Mouse (Mus musculus) frontal cortex, adult (tissue): ENCODE results near the gene Gpr84.

ENCODE experiments used
- ATAC-seq: cut with Nextera tagmentation; 2 replicates; pipeline ENCODE4 v1.9.2; 2017; ENCODE audit warnings: mild to moderate bottlenecking, moderate library complexity, mixed read lengths; ENCODE audit not compliant: low TSS enrichment

The Gpr84 gene

DNA sequence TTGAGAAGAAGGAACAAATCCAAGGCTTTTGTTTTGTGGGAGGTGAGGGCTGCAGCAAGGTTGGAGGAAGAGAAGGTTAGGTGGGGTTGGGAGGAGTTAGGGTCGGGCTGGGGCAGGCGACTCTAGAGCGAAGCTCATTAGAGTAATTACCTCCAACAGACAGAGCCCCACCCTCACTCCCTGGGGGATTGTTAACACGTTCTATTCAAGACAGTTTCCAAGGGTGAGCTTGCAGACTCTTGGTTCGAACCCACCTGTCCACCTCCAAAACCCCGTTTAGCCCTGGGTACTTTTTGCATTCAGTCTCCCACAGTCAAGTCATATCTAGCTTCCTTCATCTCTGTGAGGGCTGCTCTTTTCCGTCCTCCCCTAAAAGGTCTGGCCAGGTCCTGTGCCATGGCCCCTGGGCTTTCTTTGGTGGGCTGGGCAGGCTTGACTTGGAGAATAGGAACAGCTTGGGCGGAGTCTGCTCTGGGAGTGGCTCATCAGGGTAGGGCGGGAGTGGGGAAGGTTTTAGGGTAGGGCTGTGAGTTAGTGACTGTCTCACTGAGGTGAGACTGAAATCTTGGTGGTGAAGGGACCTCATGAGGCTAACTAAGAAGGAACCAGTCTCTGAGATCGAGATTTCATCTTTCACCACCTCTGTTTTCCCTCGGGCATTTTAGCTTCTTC lies 26.7 kb upstream of the Gpr84 start:
- no peak for ATAC-seq

DNA sequence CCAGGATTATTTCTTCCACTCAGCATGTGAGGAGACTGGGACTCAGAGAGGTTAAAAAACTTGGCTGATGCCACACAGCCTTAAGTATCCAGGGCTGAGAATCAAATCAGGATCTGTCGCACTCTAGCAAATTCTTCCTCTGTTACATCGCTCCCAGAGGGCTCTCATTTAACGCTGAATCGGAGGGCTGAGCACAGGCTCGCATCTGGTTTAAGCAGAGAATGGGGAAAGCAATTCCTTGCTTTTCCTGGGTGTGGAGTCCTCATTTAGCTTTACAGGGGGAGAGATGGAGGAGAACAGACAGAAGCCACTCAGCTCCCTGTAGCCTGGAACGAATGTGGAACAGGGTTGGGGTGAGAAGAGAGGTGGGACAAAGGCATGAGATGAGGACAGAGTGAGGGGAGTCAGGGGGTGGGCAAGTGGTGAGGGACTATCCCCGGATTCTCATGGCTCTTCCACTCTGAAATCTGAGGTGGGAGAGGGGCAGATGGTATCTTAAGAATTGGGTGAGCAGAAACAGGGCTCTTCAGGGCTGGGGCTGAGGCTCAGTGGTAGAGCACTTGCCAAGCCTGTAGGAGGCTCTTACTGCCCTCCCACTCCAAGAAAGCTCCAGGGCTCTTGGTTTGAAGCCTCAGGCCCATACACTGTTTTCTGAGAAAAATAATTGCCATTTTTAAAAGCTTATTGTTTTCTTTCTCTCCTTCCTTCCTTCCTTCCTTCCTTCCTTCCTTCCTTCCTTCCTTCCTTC lies 25.2 kb upstream of the Gpr84 start:
- peak; percentile 31 for ATAC-seq

DNA sequence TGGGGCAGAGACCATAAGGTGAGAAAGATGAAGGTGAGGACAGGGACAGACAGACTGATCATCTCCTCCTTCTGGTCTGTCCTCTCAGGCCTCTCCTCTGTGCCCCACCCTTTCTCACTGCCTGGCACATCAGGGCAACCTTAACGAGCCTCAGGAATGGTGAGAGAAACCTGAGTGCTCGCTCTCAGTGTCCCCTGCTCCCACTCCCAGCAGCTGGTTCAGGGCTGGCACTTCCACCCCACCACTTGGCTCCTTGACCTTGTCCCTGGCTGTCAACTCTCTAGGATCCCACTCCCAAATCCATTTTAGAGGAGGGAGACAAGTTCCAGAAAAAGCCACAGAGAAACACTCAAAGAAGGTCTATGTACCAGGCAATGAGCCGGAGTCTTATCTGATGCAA lies 24.6 kb upstream of the Gpr84 start:
- no peak for ATAC-seq

DNA sequence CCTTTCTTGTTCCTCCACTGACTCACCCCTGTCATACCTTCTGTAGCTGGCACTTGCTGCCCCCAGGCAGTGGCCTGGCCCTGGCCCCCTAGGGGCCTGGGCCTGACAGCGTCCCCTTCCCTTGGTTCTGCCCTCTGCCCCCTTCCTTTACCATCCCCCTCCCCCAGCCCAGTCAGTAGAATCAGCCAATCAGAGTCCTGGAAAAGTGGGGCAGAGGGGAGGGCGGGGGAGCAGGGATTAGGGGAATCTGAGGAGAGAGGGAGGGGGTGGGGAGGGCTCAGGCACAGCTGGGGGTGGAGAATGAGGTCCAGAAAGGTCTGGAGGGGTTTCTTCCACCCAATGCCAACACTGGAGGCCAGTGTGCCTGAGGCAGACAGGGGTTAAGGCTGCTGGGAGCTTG lies 23.8 kb upstream of the Gpr84 start:
- no peak for ATAC-seq

DNA sequence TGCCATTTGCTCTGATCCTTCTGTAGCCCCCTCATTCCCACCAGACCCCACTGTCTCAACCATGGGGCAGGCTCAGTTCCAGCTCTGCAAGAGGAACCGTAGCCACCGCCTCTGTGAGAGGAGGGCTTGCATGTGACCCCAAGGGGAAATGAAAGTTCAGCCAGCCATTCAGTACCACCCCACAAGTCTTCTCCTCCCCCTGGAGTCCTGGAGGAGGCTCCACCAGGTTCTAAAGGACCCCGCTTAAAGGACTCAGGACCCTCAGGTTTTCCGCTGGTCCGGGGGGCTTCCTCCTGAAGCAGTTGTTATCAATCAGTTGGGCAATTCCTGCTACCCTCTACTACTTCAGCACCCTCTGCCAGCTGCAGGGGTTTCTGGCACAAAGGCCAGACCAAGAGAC lies 23.3 kb upstream of the Gpr84 start:
- ATAC-seq: no peak

DNA sequence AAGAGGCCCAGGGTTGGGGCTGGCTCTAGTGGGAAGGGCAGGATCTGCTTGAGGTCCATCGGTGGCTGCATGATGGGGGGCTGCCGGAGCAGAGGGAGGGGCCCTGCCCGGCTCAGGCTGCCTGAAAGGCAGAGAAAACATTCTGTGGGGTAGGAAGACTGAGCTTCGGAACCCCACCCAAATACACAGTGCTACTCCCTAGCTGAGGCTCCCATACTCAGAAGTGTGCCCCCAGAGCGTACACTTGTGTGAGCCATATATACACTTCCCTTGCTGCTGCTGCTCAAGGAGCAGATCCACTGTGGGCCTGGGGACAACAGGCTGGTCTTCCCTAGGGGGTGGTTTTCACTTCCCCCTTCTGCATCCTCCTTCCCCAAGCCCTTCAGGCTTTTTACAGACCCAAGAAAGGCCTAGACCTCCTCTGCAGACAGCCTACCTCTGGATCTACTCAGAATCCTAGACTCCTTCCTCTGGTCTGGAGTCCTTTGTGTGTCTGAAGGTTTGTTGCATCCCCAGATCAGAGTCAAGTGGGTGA lies 22.7 kb upstream of the Gpr84 start:
- ATAC-seq: no peak

DNA sequence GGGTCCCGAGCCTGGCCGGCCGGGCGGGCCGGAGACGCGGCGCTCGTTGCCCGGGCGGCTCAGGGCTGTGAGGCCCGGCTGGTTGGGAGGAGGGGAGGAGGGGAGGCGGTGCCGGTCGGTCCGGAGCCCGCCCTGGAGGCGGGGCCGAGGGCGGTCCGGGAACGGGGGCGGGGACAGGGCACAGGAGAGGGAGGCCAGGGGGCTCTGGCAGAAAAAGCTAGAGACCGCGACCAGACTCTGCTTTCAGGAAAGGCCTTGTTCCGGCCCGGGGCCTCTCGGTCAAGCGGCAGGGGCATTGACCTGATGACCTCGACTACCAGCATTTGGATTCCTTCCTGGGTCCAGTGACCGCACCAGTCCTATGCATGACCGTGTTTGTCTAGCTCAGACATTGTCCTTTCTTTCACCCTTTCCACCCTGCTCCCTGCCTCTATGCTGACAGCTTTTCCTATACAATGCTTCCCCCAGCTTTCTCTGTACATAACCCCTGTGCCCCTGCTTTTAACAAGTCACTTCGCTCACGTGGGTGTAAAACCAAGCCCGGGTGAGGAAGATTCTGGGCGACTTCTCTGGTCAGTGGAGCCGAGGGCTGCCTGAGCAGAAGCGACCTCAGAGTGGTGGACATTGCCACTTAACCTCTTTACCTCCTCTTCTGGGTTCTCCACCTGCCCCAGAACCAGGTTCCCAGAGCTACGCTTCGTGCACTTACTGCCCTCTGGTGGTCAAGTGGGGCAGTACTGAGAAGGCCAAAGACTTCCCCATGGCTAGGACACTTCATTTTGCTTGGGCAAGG lies 13.2 kb upstream of the Gpr84 start:
- peak; percentile 74 for ATAC-seq

DNA sequence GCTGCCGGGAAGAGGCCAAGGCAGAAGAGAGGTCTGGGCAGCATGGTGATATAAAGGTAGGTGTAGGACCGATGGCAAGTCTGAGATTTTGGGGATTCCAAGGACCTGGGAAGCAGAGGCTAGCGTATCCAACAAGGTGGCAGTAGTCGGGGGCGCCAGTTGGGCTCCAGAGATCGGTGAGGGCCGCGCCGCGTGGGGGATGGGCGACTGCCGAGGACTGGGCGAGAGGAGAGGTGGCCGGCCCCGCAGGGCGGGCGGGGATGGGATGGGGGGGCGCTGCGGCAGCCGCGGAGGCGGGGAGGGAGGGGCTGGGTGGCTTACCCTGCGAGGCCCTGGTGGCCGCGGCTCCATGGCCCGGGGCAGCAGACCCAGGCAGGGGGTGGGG lies 12.7 kb upstream of the Gpr84 start:
- no peak for ATAC-seq

DNA sequence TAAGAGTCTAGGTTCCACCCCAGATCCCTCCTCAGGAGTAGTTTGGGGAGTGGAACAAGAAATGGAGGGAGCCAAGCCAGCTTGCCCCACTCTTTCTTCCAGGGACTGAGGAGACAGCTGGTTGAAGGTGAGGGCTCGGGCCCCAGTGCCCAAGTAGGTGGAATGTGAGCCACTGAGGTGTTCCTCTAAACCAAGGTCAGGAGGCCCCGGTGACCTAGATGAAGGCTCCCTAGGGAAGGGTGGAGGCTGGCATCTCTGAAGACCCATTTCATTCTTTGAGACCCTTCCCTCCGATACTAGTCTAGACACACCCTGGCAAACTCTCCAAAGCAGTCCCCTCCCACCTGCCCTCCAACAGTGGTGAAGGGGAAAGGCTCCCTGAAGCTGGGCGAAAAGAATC lies 12.0 kb upstream of the Gpr84 start:
- no peak for ATAC-seq

DNA sequence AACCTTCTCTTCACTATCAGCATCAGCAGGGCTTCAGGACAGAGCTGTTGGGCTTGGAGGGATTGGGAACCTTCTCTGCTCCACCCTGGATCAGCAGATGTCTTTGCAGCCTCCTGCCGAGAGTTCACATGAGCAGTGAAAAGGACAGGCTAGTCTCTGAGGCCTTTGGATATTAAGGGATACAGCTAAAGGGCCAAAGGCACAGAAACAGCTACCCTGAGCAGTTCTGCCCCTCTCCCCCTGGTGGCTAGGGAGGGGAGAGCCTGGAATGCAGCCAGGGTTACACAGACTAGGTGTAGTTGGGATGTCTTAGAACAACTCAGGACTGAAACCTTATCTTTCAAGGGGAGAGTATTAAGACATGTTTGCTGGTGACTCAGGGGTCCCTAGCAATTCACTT lies 10.7 kb upstream of the Gpr84 start:
- no peak for ATAC-seq

DNA sequence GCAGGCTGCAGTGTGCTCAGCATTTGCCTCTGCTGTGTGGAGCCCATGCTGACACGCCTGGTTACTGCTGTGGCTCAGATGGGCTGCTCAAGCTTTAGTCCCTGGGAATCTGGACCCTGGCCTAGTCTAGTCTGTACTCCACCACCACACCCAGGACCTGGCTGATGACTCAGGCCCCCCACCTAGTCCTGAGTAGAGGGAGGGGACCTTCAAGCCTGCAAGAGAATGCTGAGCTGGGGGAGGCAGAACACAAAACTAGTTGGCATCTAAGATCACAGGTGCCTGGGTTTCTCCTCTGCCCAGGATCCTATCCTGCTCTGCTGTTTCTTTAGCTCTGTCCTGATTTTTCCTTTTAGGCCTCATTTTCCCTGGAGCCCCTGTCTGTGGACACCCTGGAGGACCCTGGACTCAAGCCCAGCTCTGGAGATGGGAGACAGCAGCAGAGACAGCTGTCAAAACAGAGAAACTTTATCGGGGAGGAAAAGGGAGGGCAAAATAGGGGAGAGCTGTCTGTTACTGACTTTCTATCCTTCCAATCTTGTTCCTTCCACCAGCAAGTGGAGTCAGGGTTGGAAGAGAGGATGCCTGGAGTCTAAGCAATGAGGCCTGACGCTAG lies 7.9 kb upstream of the Gpr84 start:
- ATAC-seq: no peak

DNA sequence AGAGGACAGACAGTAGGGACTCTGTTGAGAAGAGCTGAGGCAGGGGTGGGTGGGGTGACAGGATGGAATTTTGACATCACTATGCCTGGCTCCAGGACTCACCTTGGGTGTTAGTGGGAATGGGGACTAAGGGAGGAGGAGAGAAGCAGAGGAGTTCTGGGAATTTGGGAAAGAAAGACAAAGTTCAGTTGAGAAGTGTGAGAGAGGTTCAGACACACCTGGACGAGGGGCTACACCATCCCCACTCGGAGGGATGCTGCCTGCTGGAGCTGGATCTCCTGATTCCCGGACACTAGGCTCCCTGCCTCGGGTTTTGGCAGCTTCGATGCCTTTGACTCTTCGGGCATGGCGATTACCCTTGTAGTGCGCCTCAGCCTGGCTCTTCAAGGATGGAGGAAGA lies 7.3 kb upstream of the Gpr84 start:
- no peak for ATAC-seq

DNA sequence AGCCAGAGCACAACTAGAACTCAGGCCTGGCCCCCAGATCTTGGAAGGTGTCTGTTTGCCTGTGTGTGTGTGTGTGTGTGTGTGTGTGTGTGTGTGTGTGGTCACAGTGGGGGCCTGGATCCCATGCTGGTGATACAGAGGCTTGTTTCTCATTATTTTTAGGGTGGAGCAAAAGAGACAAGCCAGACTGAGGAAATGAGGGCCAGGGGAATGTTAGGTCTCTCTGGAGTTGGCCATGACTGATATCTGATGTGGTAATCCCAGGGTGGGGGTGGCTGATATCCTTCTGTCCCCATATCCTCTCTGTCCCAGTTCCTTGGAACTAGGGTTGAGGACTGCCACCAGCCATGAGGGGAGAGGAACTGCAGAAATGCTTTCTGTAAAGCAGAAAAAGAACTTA lies 6.7 kb upstream of the Gpr84 start:
- no peak for ATAC-seq

DNA sequence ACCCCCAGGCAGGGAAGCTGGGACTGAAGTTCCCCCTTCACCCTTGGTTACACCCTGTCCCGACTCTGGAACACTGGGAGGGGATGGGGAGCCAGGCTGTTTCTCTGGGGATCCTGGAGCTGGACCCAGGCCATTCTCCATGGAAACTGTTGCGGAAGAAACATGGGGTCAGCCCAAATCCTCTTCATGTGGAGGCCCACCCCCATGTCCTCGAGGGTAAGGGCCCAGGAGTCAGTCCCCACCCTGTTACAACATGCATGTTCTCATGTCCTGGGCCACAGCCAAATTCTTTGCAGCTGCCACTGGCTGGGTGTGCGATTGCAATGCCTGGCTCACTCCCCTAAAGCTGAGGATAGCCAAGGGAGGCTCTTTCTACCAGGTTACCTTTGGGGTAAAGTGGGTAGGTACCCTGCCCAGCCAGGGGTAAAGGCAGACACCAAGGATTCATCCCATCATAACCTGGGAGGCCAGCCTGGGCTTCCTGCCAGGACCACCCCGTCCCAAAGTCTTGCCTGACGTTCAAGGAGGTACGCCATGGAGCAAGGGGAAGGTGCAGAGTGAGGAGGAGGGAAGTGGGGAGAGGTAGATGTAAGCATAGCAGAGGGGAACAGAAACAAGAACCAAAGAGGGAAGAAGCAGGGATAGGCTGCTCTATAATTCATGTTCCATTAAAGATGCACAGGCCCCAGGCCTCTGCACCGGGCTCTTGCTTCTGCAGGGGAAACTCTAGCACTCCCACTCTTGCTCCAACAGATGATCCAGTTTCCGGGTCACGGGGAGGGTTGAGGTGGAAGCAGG lies 5.8 kb upstream of the Gpr84 start:
- no peak for ATAC-seq

DNA sequence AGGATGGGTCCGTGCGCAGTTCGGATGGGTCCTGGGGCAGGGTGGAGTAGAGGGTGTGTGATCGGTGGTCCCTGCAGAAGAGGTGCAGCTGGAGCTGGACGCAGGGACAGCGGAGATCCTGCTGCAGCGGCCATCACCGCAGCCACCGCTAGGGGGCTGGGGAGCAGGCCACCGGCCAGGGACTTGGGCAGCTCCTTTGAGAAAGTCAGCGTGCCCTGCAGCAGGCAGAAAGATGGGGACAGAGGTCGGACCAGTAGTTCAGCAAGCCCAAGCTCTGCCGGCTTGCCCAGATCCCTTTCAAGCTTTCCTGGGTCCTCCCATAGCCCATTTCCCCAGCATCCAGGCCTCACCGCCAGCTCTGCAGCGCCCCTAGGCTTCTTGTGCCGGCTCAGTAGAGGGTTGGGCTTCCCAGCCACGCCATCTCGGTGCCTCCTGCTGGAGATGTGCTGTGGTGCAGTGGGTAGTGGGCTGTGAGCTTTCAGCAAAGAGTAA lies 4.6 kb upstream of the Gpr84 start:
- peak; percentile 44 for ATAC-seq

DNA sequence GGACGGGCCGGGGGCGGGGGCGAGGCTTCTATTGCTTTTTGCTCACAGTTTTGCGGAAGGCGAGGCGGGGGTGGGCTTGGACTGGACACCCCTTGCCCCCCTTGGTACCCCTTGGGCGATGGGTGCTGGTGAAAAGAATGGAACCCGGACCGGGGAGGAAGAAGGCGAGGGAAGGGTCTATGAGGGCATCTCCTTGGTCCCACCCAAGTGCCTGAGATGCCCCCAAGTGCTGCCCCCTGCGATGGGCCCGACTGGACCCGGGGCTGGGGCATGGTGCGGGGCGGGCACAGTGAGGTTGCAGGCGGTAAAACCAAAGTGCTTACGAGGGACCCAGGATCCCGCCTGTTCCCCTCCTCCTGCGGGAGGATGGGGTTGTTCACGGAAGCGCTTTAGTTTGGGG lies 3.8 kb upstream of the Gpr84 start:
- no peak for ATAC-seq

DNA sequence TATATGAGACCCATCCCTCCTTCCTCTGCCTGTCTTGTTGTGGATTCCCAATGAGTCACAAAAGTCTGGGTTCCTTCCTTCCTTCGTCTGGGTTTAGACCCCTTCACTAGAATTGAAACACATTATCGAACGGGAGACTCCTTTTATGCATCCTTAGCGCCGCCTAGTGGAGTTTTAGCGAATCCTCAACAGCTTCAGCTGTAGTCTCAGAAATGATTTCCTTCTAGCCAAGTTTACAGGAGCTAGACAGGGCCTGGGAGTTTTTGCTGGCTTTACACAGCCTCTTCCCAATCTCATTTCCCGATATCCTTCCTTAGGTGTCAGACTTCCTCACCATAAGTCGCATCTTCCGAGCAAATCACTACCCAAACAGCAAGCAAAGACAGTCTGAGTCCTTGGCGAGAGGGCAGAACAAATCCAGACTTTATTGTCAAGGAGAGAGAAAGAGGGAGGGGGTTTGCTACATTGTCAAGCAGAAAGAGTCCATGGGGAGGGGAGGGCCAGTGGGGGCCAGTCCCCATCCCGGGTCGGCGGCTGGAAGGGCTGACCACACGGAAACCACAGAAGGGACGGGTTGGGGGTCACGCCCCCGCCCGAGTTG lies 3.2 kb upstream of the Gpr84 start:
- peak; percentile 48 for ATAC-seq

DNA sequence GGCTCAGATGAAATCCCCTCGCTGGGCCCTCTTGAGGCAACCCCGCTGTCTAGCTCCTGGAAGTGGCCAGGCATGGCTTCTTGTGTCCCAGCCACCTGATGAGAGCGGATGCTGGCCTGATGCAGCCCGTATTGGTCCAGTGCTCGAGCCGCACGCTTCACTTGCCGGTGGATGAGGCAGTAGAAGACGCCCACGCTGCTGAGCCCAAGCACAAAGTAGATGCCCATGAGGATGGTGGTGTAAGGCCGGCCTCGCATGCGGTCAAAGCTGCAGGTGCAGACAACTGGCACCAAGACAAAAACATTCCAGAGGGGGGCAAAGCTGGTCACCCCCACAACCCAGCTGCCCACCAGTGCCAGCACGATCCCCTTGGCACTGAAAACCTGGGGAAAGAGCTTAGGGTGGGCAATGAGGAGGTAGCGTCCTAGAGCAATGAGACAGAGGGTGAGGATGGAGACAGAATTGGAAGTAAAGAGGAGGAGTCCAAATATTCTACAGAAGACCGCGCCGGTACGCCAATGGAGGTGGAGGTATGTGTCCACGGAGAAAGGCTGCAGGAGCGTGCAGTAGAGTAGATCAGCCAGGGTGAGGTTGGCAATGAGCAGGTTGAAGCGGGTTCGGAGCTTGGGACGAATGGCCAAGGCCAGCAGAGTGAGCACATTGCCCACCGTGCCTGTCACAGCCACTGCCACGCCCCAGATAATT lies 1.4 kb downstream of the Gpr84 start:
- no peak for ATAC-seq

DNA sequence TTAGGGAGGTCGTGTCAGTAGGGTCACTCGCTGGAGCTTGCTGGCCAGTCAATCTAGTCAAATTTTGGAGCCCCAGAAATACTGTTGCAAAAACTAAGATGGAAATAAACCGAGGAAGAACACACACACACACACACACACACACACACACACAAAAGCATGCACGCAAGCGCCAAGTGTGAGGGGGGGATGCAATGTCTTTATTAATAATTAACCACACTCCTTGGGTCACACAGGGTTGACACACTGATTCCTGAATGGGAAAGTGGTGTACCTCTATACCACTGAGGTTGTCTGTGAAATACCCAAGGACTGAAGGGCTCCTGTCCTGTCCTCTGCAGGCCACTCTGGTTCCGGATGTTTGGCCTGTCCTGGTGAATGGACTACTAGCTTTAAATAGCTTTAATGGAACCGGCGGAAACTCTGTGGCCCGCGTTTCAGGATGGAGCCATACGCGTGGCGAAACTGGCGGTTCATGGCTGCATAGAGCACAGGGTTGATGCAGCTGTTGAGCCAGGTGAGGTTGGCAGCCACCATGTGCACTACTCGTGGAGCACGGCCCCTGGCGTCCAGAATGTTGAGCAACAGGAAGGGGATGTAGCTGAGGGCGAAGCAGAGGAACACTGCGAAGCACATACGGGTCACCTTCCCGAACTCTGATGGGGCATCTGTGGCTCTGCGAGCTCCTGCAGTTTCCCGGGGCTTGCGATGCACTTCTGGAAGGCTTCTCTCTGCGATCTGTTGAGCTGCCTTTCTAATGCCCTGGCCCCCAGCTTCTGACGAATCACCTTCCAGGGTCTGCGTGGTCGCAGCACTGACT lies 2.1 kb downstream of the Gpr84 start:
- no peak for ATAC-seq
